Mouse (Mus musculus): ENCODE measurements around the gene Srxn1.

- TF ChIP-seq CTCF (IDR thresholded peaks at IDR 0.05; ENCODE audit: low read depth, low read length) (no peak), POLR2A (IDR thresholded peaks at IDR 0.05; ENCODE audit: borderline replicate concordance, low read depth, low read length) (no peak)
Measured at GRCm38 (mm10) chr2:152069941-152070340, 35.4 kb upstream of the Srxn1 start.

All from bone marrow macrophage, adult 2 months (primary cell).